Mouse (Mus musculus) heart, postnatal 0 days (tissue): Measurements from ENCODE around the gene Napsa. TPM values are rescaled to one million over a fixed set of nuclear protein-coding genes. Genes with fewer than 3 reads are reported as not detected.

Experiments
- ATAC-seq: fragments of 200-750 bp; cut with Nextera tagmentation; 2 replicates; pipeline ENCODE4 v1.8.0; 2017; ENCODE audit warnings: low read depth, moderate number of reproducible peaks, moderate library complexity; ENCODE audit not compliant: insufficient read depth
- DNase-seq: peaks from one replicate; pipeline ENCODE4 v3.0.0-alpha.2; 2016; ENCODE audit warnings: low spot score
- H3K27ac ChIP-seq: fragments of 300-500 bp; sonication (generic); 2 replicates; pipeline ENCODE4 v1.5.1; 2014; ENCODE audit warnings: low read depth, mild to moderate bottlenecking
- H3K27me3 ChIP-seq: fragments of 300-500 bp; sonication (generic); 2 replicates; pipeline ENCODE4 v1.6.1; 2014; ENCODE audit warnings: low read length, mixed read lengths; ENCODE audit not compliant: control insufficient read depth, insufficient read depth
- H3K36me3 ChIP-seq: fragments of 300-500 bp; sonication (generic); replicated peaks from 2 replicates; pipeline ENCODE4 v1.6.1; 2014; ENCODE audit warnings: low read length, mixed read lengths; ENCODE audit not compliant: control insufficient read depth, insufficient read depth
- H3K4me1 ChIP-seq: fragments of 300-500 bp; sonication (generic); 2 replicates; pipeline ENCODE4 v1.6.1; 2014; ENCODE audit warnings: antibody characterized with exemption; ENCODE audit not compliant: control insufficient read depth, insufficient read depth
- H3K4me2 ChIP-seq: fragments of 300-500 bp; sonication (generic); 2 replicates; pipeline ENCODE4 v1.6.1; 2014; ENCODE audit warnings: low read depth, mild to moderate bottlenecking, low read length, moderate library complexity
- H3K4me3 ChIP-seq: fragments of 300-500 bp; sonication (generic); 2 replicates; pipeline ENCODE4 v1.5.1; 2014; ENCODE audit warnings: low read depth, low read length
- H3K9ac ChIP-seq: fragments of 300-500 bp; sonication (generic); replicated peaks from 2 replicates; pipeline ENCODE4 v1.6.1; 2014; ENCODE audit warnings: low read depth, low read length, mixed read lengths
- H3K9me3 ChIP-seq: fragments of 300-500 bp; sonication (generic); replicated peaks from 2 replicates; pipeline ENCODE4 v1.6.1; 2016; ENCODE audit warnings: low read length; ENCODE audit not compliant: control insufficient read depth
- CTCF ChIP-seq: IDR thresholded peaks from 2 replicates; pipeline ENCODE4 v1.5.1; 2016; ENCODE audit warnings: antibody characterized with exemption, control low read depth, low read depth
- EP300 ChIP-seq: IDR thresholded peaks from 2 replicates; pipeline ENCODE4 v1.6.1; 2016; ENCODE audit warnings: antibody characterized with exemption, low read depth
- WGBS: fragments of 180-500 bp; shearing (Covaris S2); extraction: QIAGEN DNeasy Blood & Tissue Kit; methylation state at CpG from one replicate; pipeline ENCODE4 v1.1.7; 2014; 5-methylcytosine and 5-hydroxymethylcytosine counted together
- polyA plus RNA-seq: library from polyadenylated mRNA; unstranded; fragments of >200 nt; fragmentation: Nextera tagmentation; extraction: Ambion mirVana; gene quantifications from 2 replicates; pipeline ENCODE4 v1.2.1, GENCODE M21; 2015
- total RNA-seq: library from RNA; depleted of rRNA; stranded (reverse); fragments of >200 nt; gene quantifications from 2 replicates; pipeline ENCODE4 v1.2.3, GENCODE M21; 2014; ENCODE audit warnings: low replicate concordance

Gene Napsa
- total and polyA plus RNA-seq, 2 experiments from 2014 or later, result 0.81 TPM; not detected in 1

DNA sequence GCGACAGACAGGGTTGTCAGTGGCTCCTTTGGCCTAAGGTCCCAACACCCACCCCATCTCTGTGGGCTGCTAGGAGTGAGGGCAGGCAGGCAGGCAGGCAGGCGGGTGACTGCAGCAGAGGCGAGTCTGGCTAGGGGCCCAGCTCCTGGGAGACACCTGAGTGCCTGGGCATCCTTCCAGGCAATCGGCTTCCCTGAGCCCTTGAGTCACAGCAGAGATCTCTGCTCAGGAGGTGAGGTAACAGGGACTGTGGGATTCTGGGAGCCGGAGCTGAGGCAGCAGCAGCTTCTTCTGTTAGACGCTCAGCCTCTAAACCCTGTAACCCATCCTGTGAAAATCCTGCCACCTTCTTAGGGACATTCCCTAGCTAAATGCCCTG lies 35.6 kb upstream of the Napsa start:
- Histone ChIP-seq H3K36me3 (peaks cover 60% of the 10 kb centered on the region), H3K9ac (no peak overlapping the region), H3K9me3 (no peaks in the 10 kb centered on the region), H3K4me2 (no peak overlapping the region), H3K27me3 (no peaks in the 10 kb centered on the region), H3K27ac (no peak overlapping the region), H3K4me1 (0 out of 2 replicates have a peak, but pooled peaks cover 3% of the 10 kb centered on the region), H3K4me3 (no peak overlapping the region)
- 44% methylated on average over 6 of the region's 6 CpGs for WGBS
- ATAC-seq, result peak; percentile 24; the same call in 1 of the 2 replicates
- peak; percentile 27 for DNase-seq
- no peak for TF ChIP-seq CTCF
- no peak for TF ChIP-seq EP300

DNA sequence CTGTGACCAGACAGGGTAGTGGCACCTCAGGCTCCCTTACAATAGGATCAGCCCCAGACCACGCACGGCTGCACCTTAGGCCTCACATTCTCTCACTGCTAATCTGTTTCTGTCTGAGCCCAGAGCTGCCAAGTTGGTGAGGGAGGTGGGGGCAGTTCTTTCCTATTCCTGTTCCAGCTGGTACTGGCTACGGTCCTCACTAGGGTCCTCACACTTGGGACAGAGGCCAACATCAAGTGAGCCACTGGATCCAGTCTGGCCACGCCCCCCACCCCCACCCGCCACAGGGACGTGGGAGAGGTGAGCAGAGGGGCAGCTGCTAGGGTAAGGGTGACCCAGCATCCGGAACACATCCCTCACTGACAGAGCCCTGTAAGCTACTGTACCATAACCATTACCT lies 35.2 kb upstream of the Napsa start:
- Histone ChIP-seq H3K9me3 (no peaks in the 10 kb centered on the region), H3K4me1 (0 out of 2 replicates have a peak, but pooled peaks cover 3% of the 10 kb centered on the region), H3K4me3 (no peak overlapping the region), H3K9ac (no peak overlapping the region), H3K27ac (no peak overlapping the region), H3K36me3 (peaks cover 63% of the 10 kb centered on the region), H3K4me2 (no peak overlapping the region), H3K27me3 (no peaks in the 10 kb centered on the region)
- no peak for TF ChIP-seq EP300
- no peak for DNase-seq
- 47% methylated on average over 7 of the region's 7 CpGs for WGBS
- no peak for ATAC-seq

DNA sequence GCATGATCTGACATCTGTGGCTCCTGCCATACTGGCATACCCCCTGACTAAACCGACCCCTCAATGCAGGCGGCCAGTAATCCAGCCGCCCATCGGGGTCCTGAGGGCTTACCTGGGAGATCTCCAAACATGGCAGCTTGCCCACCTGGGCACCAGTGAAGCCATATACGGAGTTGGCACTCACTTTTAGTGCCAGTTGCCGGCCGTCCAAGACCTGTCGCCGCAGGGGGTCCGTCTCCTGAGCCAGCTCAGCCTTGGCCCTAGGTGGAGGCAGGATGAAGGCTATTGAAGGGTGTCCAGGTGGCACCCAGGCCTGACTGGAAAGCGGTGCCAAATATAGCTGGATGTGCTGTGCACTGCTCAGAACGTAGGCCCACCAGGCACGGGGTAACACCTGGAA lies 34.7 kb upstream of the Napsa start:
- DNase-seq (no peak), ATAC-seq (no peak)
- Histone ChIP-seq H3K4me2 (no peak overlapping the region), H3K27ac (no peak overlapping the region), H3K9ac (no peak overlapping the region), H3K36me3 (peaks cover 66% of the 10 kb centered on the region), H3K9me3 (no peaks in the 10 kb centered on the region), H3K4me1 (0 out of 2 replicates have a peak, but pooled peaks cover 3% of the 10 kb centered on the region), H3K27me3 (no peaks in the 10 kb centered on the region), H3K4me3 (no peak overlapping the region)
- 87% methylated on average over 13 of the region's 13 CpGs for WGBS
- TF ChIP-seq EP300 (no peak), CTCF (no peak)

DNA sequence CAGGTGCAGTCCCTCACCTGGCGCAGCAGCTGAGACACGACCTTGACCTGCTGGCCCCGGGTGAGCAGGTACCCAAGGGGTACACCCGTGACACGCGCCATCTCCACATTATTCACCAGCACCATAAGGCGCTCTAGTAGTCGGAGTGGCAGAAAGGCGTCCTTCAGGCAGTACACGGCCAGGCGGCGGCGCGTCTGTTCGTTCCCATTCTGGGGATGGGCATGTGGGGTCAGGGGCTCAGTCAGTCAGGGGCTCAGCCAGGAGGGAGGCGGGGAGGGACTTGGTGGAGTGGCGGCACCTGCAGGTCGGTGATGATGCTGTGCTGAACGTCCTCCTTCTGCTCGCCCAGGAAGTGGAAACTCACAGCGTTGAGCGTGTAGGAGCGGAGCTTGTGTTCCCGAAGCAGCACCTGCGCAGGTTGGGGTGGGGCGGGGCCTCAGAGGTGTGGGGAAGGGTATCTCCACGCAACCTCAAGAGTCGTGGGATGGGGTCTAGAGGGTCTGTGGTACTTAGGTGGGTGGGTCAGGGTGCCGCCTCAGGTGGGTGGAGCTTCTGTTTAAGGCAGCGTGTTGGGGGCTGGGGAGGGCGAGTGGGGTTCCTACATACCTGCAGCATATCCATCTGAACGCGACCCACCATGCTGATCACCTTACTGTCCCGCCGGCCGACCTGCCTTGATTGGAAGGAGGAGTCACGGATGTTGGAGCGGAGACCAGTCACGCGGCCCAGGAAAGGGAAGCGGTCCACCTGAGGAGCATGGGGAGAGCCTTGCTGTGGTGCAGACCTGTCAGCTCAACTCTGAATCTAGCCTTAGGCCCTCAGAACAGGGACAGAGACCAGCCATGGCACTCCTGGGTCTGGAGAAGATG lies 33.2 kb upstream of the Napsa start:
- no peak overlapping the region for H3K4me3 ChIP-seq
- no peaks in the 10 kb centered on the region for H3K9me3 ChIP-seq
- no peak overlapping the region for H3K4me2 ChIP-seq
- ATAC-seq (no peak), DNase-seq (no peak)
- no peak overlapping the region for H3K27ac ChIP-seq
- 90% methylated on average over 41 of the region's 41 CpGs for WGBS
- no peaks in the 10 kb centered on the region for H3K27me3 ChIP-seq
- TF ChIP-seq CTCF (no peak), EP300 (no peak)
- H3K36me3 ChIP-seq, result peaks cover 57% of the 10 kb centered on the region
- 0 out of 2 replicates have a peak, but pooled peaks cover 3% of the 10 kb centered on the region for H3K4me1 ChIP-seq
- H3K9ac ChIP-seq, result no peak overlapping the region

DNA sequence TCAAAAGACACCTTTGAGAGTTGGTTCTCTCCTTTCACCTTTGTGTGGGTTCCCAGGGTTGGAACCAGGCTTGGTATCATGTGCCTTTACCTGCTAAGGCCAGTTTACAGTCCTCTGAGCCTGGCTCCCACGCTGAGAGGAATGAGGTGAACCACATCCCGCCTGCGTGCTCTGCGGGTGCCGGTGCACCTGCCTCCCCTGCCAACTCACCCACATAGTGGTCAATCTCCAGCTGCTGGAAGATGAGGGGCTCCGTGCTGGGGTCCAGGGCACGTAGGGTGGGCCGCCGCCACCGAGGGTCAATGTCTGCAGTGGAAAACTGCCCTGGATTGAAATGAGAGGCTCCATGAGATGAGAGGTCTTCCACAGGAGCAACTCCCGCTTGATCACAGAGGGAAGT lies 29.6 kb upstream of the Napsa start:
- H3K4me1 ChIP-seq, result peaks cover 2% of the 10 kb centered on the region; the same call in 1 of the 2 replicates
- no peak overlapping the region for H3K4me3 ChIP-seq
- no peak overlapping the region for H3K4me2 ChIP-seq
- DNase-seq, result no peak
- H3K9me3 ChIP-seq, result no peaks in the 10 kb centered on the region
- no peak overlapping the region for H3K9ac ChIP-seq
- H3K27ac ChIP-seq, result no peak overlapping the region
- ATAC-seq, result no peak
- H3K36me3 ChIP-seq, result peaks cover 42% of the 10 kb centered on the region
- WGBS, result 91% methylated on average over 11 of the region's 11 CpGs
- no peaks in the 10 kb centered on the region for H3K27me3 ChIP-seq
- TF ChIP-seq CTCF, result no peak
- no peak for TF ChIP-seq EP300

DNA sequence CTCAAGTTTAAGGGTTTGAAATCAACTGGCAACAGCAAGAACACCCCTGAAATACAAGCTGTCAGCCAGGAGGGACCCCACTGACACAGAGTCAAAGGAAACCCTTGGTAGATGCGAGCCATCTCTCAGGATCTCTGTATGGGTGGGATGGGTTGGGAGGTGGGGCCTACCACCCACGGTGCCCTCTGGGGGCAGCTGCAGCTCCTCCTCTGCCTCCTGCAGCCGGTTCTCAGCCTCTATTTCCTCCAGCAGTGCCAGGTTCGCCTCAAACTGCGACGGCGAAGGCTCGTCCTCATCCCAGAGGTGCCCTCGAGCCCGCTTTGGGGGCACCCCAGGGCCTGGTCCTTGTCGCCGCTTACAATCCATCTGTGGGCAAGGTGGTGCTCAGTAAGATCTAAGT lies 29.1 kb upstream of the Napsa start:
- 71% methylated on average over 12 of the region's 12 CpGs for WGBS
- no peak for TF ChIP-seq EP300
- no peak for TF ChIP-seq CTCF
- DNase-seq (no peak), ATAC-seq (no peak)
- H3K27ac ChIP-seq, result no peak overlapping the region
- no peak overlapping the region for H3K4me3 ChIP-seq
- peaks cover 41% of the 10 kb centered on the region for H3K36me3 ChIP-seq
- peaks cover 7% of the 10 kb centered on the region; the same call in 1 of the 2 replicates for H3K4me1 ChIP-seq
- H3K4me2 ChIP-seq, result no peak overlapping the region
- no peaks in the 10 kb centered on the region for H3K9me3 ChIP-seq
- no peak overlapping the region for H3K9ac ChIP-seq
- no peaks in the 10 kb centered on the region for H3K27me3 ChIP-seq
